Mouse (Mus musculus): ENCODE measurements around the gene Ugcg. TPM values are rescaled to one million over a fixed set of nuclear protein-coding genes. Genes with fewer than 3 reads are reported as not detected.

Ugcg gene
- polyA plus RNA-seq, 2 experiments, result 7.5 to 21.7 TPM

- Histone ChIP-seq H3K4me3 (ENCODE audit: insufficient read depth in 1 of 2, low read depth in 2 of 2, low read length in 2 of 2) (no peak overlapping the region), H3K4me2 (ENCODE audit: low read depth) (no peak overlapping the region), H3K4me1 (replicated peaks; ENCODE audit: control insufficient read depth in 2 of 2, insufficient read depth in 2 of 2, low read length in 1 of 2) (peaks cover 20 to 49% of the 10 kb centered on the region in 2 experiments), H3K36me3 (replicated peaks; ENCODE audit: control insufficient read depth, insufficient read depth, low read depth) (no peaks in the 10 kb centered on the region), H3K27ac (no peak overlapping the region; the same call in 1 of the 2 replicates), H3K9ac (replicated peaks) (no peak overlapping the region), H3K27me3 (ENCODE audit: control insufficient read depth, insufficient read depth, low read length) (no peaks in the 10 kb centered on the region), H3K9me3 (ENCODE audit: control insufficient read depth, low read length) (no peaks in the 10 kb centered on the region)
- no peak for ATAC-seq (ENCODE audit: insufficient read depth)
- TF ChIP-seq CTCF (IDR thresholded peaks at IDR 0.05; ENCODE audit: low read depth), result no peak
- no peak for DNase-seq (ENCODE audit: low read depth in 3 of 3, low spot score in 3 of 3)
- 39% methylated on average over 9 of the region's 9 CpGs for WGBS (ENCODE audit: insufficient replicate concordance)
Observed at GRCm38 (mm10) chr4:59238641-59239311, 49.7 kb downstream of the Ugcg start.

GRCm38 (mm10) chr4:59239312-59239728, 50.3 kb downstream of the Ugcg start:
- Histone ChIP-seq H3K9ac (replicated peaks) (no peak overlapping the region), H3K4me1 (replicated peaks; ENCODE audit: control insufficient read depth in 2 of 2, insufficient read depth in 2 of 2, low read length in 1 of 2) (peaks cover 23 to 50% of the 10 kb centered on the region in 2 experiments), H3K9me3 (ENCODE audit: control insufficient read depth, low read length) (no peaks in the 10 kb centered on the region), H3K4me3 (ENCODE audit: insufficient read depth in 1 of 2, low read depth in 2 of 2, low read length in 2 of 2) (no peak overlapping the region), H3K27me3 (ENCODE audit: control insufficient read depth, insufficient read depth, low read length) (no peaks in the 10 kb centered on the region), H3K36me3 (replicated peaks; ENCODE audit: control insufficient read depth, insufficient read depth, low read depth) (no peaks in the 10 kb centered on the region), H3K4me2 (ENCODE audit: low read depth) (no peak overlapping the region), H3K27ac (no peak overlapping the region)
- ATAC-seq (ENCODE audit: insufficient read depth), result no peak
- 42% methylated on average over 9 of the region's 9 CpGs for WGBS (ENCODE audit: insufficient replicate concordance)
- TF ChIP-seq EP300 (IDR thresholded peaks at IDR 0.05; ENCODE audit: low read depth) (no peak), CTCF (IDR thresholded peaks at IDR 0.05; ENCODE audit: low read depth) (no peak)
- DNase-seq (ENCODE audit: low read depth in 3 of 3, low spot score in 3 of 3), result no peak

GRCm38 (mm10) chr4:59240160-59240559, 51.1 kb downstream of the Ugcg start:
- Histone ChIP-seq H3K27me3 (ENCODE audit: control insufficient read depth, insufficient read depth, low read length) (no peaks in the 10 kb centered on the region), H3K27ac (no peak overlapping the region), H3K36me3 (replicated peaks; ENCODE audit: control insufficient read depth, insufficient read depth, low read depth) (no peaks in the 10 kb centered on the region), H3K9me3 (ENCODE audit: control insufficient read depth, low read length) (no peaks in the 10 kb centered on the region), H3K9ac (replicated peaks) (no peak overlapping the region), H3K4me2 (ENCODE audit: low read depth) (no peak overlapping the region), H3K4me3 (ENCODE audit: insufficient read depth in 1 of 2, low read depth in 2 of 2, low read length in 2 of 2) (no peak overlapping the region), H3K4me1 (replicated peaks; ENCODE audit: control insufficient read depth in 2 of 2, insufficient read depth in 2 of 2, low read length in 1 of 2) (peaks cover 30 to 47% of the 10 kb centered on the region in 2 experiments)
- ATAC-seq (ENCODE audit: insufficient read depth), result no peak
- WGBS (ENCODE audit: insufficient replicate concordance), result 78% methylated on average over 9 of the region's 9 CpGs
- TF ChIP-seq CTCF (IDR thresholded peaks at IDR 0.05; ENCODE audit: low read depth) (no peak), EP300 (IDR thresholded peaks at IDR 0.05; ENCODE audit: low read depth) (no peak)
- no peak for DNase-seq (ENCODE audit: low read depth in 3 of 3, low spot score in 3 of 3)

- TF ChIP-seq EP300 (IDR thresholded peaks at IDR 0.05; ENCODE audit: low read depth) (no peak), CTCF (IDR thresholded peaks at IDR 0.05; ENCODE audit: low read depth) (peak; percentile 49)
- ATAC-seq (ENCODE audit: insufficient read depth) (no peak), DNase-seq (ENCODE audit: low read depth in 3 of 3, low spot score in 3 of 3) (no peak)
- Histone ChIP-seq H3K27ac (no peak overlapping the region), H3K9me3 (ENCODE audit: control insufficient read depth, low read length) (no peaks in the 10 kb centered on the region), H3K4me3 (ENCODE audit: insufficient read depth in 1 of 2, low read depth in 2 of 2, low read length in 2 of 2) (no peak overlapping the region), H3K9ac (replicated peaks) (no peak overlapping the region), H3K4me2 (ENCODE audit: low read depth) (no peak overlapping the region), H3K27me3 (ENCODE audit: control insufficient read depth, insufficient read depth, low read length) (no peaks in the 10 kb centered on the region), H3K4me1 (replicated peaks; ENCODE audit: control insufficient read depth in 2 of 2, insufficient read depth in 2 of 2, low read length in 1 of 2) (peaks cover 39 to 51% of the 10 kb centered on the region in 2 experiments), H3K36me3 (replicated peaks; ENCODE audit: control insufficient read depth, insufficient read depth, low read depth) (no peaks in the 10 kb centered on the region)
- WGBS (ENCODE audit: insufficient replicate concordance), result 90% methylated on average over 4 of the region's 4 CpGs
Observed at GRCm38 (mm10) chr4:59241096-59241495, 52.0 kb downstream of the Ugcg start.

- whole genome bisulfite sequencing (ENCODE audit: insufficient replicate concordance), result 79% methylated on average over 3 of the region's 3 CpGs
- Histone ChIP-seq H3K4me2 (ENCODE audit: low read depth) (no peak overlapping the region), H3K9ac (replicated peaks) (no peak overlapping the region), H3K9me3 (ENCODE audit: control insufficient read depth, low read length) (no peaks in the 10 kb centered on the region), H3K27ac (no peak overlapping the region), H3K36me3 (replicated peaks; ENCODE audit: control insufficient read depth, insufficient read depth, low read depth) (no peaks in the 10 kb centered on the region), H3K4me1 (replicated peaks; ENCODE audit: control insufficient read depth in 2 of 2, insufficient read depth in 2 of 2, low read length in 1 of 2) (peaks cover 50 to 60% of the 10 kb centered on the region in 2 experiments), H3K27me3 (ENCODE audit: control insufficient read depth, insufficient read depth, low read length) (no peaks in the 10 kb centered on the region), H3K4me3 (ENCODE audit: insufficient read depth in 1 of 2, low read depth in 2 of 2, low read length in 2 of 2) (no peak overlapping the region)
- ATAC-seq (ENCODE audit: insufficient read depth) (no peak), DNase-seq (ENCODE audit: low read depth in 3 of 3, low spot score in 3 of 3) (no peak)
- TF ChIP-seq CTCF (IDR thresholded peaks at IDR 0.05; ENCODE audit: low read depth) (no peak), EP300 (IDR thresholded peaks at IDR 0.05; ENCODE audit: low read depth) (no peak)
Observed at GRCm38 (mm10) chr4:59242221-59242620, 53.2 kb downstream of the Ugcg start.
